Mouse (Mus musculus) heart, adult 2 months (tissue): ENCODE measurements around the gene Chrm4.

Experiments
- EP300 ChIP-seq: fragments of 200-500 bp; IDR thresholded peaks from 2 replicates; pipeline ENCODE4 v1.6.1; 2011; ENCODE audit warnings: low read depth, low read length, control low read depth; ENCODE audit not compliant: insufficient read depth
- POLR2A ChIP-seq: fragments of 200-500 bp; IDR thresholded peaks from 2 replicates; pipeline ENCODE4 v1.6.1; 2011; ENCODE audit warnings: mild to moderate bottlenecking, low read depth, low read length, control low read depth; ENCODE audit not compliant: insufficient read depth

GRCm38 (mm10) chr2:91948151-91948509, 21.1 kb downstream of the Chrm4 start:
- TF ChIP-seq EP300 (no peak), POLR2A (no peak)
